Mouse (Mus musculus): ENCODE measurements around the gene Sh2d1a. TPM values are rescaled to one million over a fixed set of nuclear protein-coding genes. Genes with fewer than 3 reads are reported as not detected.
A peak's percentile ranks its signal among the peaks of the same experiment; 100 is the strongest.

Sh2d1a gene
- polyA plus RNA-seq, 1 experiment: 0.15 TPM

GRCm38 (mm10) chrX:42540030-42540755 lies 37.9 kb downstream of the Sh2d1a start:
- no peak overlapping the region for H3K27ac ChIP-seq (ENCODE audit: insufficient read depth, low read length)
- H3K4me1 ChIP-seq (ENCODE audit: control insufficient read depth, insufficient read depth, low read length): peaks cover 1% of the 10 kb centered on the region; the same call in 1 of the 2 replicates
- TF ChIP-seq POLR2A (IDR thresholded peaks at IDR 0.05; ENCODE audit: extremely low read depth, insufficient read depth, low read length) (no peak), CTCF (IDR thresholded peaks at IDR 0.05; ENCODE audit: extremely low read depth, insufficient read depth, low read length) (no peak)
- no peak overlapping the region for H3K4me3 ChIP-seq (ENCODE audit: insufficient read depth, low read length)

GRCm38 (mm10) chrX:42540756-42541053 lies 38.5 kb downstream of the Sh2d1a start:
- Histone ChIP-seq H3K4me3 (ENCODE audit: insufficient read depth, low read length) (no peak overlapping the region), H3K27ac (ENCODE audit: insufficient read depth, low read length) (no peak overlapping the region), H3K4me1 (ENCODE audit: control insufficient read depth, insufficient read depth, low read length) (peaks cover 1% of the 10 kb centered on the region; the same call in 1 of the 2 replicates)
- no peak for TF ChIP-seq POLR2A (IDR thresholded peaks at IDR 0.05; ENCODE audit: extremely low read depth, insufficient read depth, low read length)
- TF ChIP-seq CTCF (IDR thresholded peaks at IDR 0.05; ENCODE audit: extremely low read depth, insufficient read depth, low read length): peak; percentile 50

- Histone ChIP-seq H3K27ac (ENCODE audit: insufficient read depth, low read length) (no peak overlapping the region), H3K4me3 (ENCODE audit: insufficient read depth, low read length) (no peak overlapping the region), H3K4me1 (ENCODE audit: control insufficient read depth, insufficient read depth, low read length) (no peaks in the 10 kb centered on the region)
- TF ChIP-seq CTCF (IDR thresholded peaks at IDR 0.05; ENCODE audit: extremely low read depth, insufficient read depth, low read length): no peak
- no peak for TF ChIP-seq POLR2A (IDR thresholded peaks at IDR 0.05; ENCODE audit: extremely low read depth, insufficient read depth, low read length)
These were observed 42.8 kb downstream of the Sh2d1a start for GRCm38 (mm10) chrX:42545076-42545475.

GRCm38 (mm10) chrX:42548513-42548912 lies 46.3 kb downstream of the Sh2d1a start:
- Histone ChIP-seq H3K27ac (ENCODE audit: insufficient read depth, low read length) (no peak overlapping the region), H3K4me3 (ENCODE audit: insufficient read depth, low read length) (no peak overlapping the region), H3K4me1 (ENCODE audit: control insufficient read depth, insufficient read depth, low read length) (no peaks in the 10 kb centered on the region)
- no peak for TF ChIP-seq POLR2A (IDR thresholded peaks at IDR 0.05; ENCODE audit: extremely low read depth, insufficient read depth, low read length)
- TF ChIP-seq CTCF (IDR thresholded peaks at IDR 0.05; ENCODE audit: extremely low read depth, insufficient read depth, low read length): no peak

- H3K4me1 ChIP-seq (ENCODE audit: control insufficient read depth, insufficient read depth, low read length): no peaks in the 10 kb centered on the region
- H3K27ac ChIP-seq (ENCODE audit: insufficient read depth, low read length): no peak overlapping the region
- peak; percentile 55 for TF ChIP-seq CTCF (IDR thresholded peaks at IDR 0.05; ENCODE audit: extremely low read depth, insufficient read depth, low read length)
- TF ChIP-seq POLR2A (IDR thresholded peaks at IDR 0.05; ENCODE audit: extremely low read depth, insufficient read depth, low read length): no peak
- H3K4me3 ChIP-seq (ENCODE audit: insufficient read depth, low read length): no peak overlapping the region
These were observed 55.0 kb downstream of the Sh2d1a start for GRCm38 (mm10) chrX:42557284-42557683.

- no peak overlapping the region for H3K4me3 ChIP-seq (ENCODE audit: insufficient read depth, low read length)
- H3K4me1 ChIP-seq (ENCODE audit: control insufficient read depth, insufficient read depth, low read length): no peaks in the 10 kb centered on the region
- TF ChIP-seq POLR2A (IDR thresholded peaks at IDR 0.05; ENCODE audit: extremely low read depth, insufficient read depth, low read length) (no peak), CTCF (IDR thresholded peaks at IDR 0.05; ENCODE audit: extremely low read depth, insufficient read depth, low read length) (0 out of 2 replicates have a peak, but pooled peaks have one; percentile 7)
- no peak overlapping the region for H3K27ac ChIP-seq (ENCODE audit: insufficient read depth, low read length)
These were observed 56.4 kb downstream of the Sh2d1a start for GRCm38 (mm10) chrX:42558683-42559082.

Other genes with a start within 250 kb of the Sh2d1a start
- gene Tex13c2, start 12.8 kb upstream of the Sh2d1a start, polyA plus RNA-seq (2012; rRNA removed): 0.15 TPM in 1 of 2 replicates, not detected in the other

Measured in cortical plate, adult 2 months (tissue).